Comparison of ENCODE assay signal across 8 mouse cellular contexts in the genomic region with DNA sequence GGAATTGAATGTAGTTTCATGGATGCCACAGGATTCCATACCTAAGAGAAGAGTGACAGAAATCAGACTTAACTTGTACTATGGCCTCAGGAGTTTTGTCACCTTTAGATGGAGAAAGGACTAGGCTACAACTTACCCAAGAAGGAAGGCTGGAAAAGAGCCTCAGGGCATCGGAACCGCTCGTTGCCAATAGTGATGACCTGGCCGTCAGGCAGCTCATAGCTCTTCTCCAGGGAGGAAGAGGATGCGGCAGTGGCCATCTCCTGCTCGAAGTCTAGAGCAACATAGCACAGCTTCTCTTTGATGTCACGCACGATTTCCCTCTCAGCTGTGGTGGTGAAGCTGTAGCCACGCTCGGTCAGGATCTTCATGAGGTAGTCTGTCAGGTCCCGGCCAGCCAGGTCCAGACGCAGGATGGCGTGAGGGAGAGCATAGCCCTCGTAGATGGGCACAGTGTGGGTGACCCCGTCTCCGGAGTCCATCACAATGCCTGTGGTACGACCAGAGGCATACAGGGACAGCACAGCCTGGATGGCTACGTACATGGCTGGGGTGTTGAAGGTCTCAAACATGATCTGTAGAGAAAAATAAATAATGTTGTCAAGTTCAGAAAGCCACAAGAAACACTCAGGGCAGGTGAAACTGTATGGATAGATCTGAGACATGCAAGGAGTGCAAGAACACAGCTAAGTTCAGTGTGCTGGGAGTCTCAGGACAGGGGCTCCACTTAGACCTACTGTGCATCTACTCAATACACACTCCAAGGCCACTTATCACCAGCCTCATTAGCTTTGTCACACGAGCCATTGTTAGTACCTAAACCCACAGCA. TPM values are rescaled to one million over a fixed set of nuclear protein-coding genes. Genes with fewer than 3 reads are reported as not detected.
DNase-seq lines count a peak whose midpoint lies in the region; ATAC-seq and TF ChIP-seq lines count a peak whose summit lies in the region.

No protein-coding gene starts in this region.

- no peaks in the 10 kb centered on the region for H3K27me3 ChIP-seq in heart, adult 2 months (ENCODE audit: control insufficient read depth, insufficient read depth, low read length)
- no peaks in the 10 kb centered on the region for H3K27me3 ChIP-seq in forebrain, embryonic 14.5 days (replicated peaks; ENCODE audit: control insufficient read depth, insufficient read depth, low read length)
- H3K27me3 ChIP-seq in limb, embryonic 14.5 days (ENCODE audit: control insufficient read depth, insufficient read depth, low read length): no peaks in the 10 kb centered on the region
- H3K27me3 ChIP-seq in stomach, postnatal 0 days (ENCODE audit: control insufficient read depth, insufficient read depth, low read length): no peaks in the 10 kb centered on the region

- no peak for ATAC-seq in forebrain, embryonic 14.5 days
- no peak for ATAC-seq in limb, embryonic 14.5 days (ENCODE audit: low FRiP score, low read depth)
- ATAC-seq in stomach, postnatal 0 days (ENCODE audit: low FRiP score, low TSS enrichment): no peak
- no peak for ATAC-seq in cerebellum, adult (ENCODE audit: insufficient number of reproducible peaks, low FRiP score, low TSS enrichment)

- no peak for TF ChIP-seq POLR2A in heart, adult 2 months (IDR thresholded peaks at IDR 0.05; ENCODE audit: insufficient read depth, low read depth, low read length)
- TF ChIP-seq POLR2A in limb, embryonic 14.5 days (IDR thresholded peaks at IDR 0.05; ENCODE audit: borderline replicate concordance, extremely low read depth, insufficient read depth, insufficient read length): no peak

- DNase-seq in heart, adult 2 months: peak in 1 of 2 experiments; percentile 53
- DNase-seq in heart, postnatal 25 days (ENCODE audit: low spot score): no peak
- peak; percentile 52 for DNase-seq in CD4-positive helper T cell, adult 2 months (ENCODE audit: low read depth, low spot score)
- no peak for DNase-seq in forebrain, embryonic 14.5 days (ENCODE audit: low spot score)
- no peak for DNase-seq in limb, embryonic 14.5 days (ENCODE audit: low spot score)
- no peak for DNase-seq in stomach, postnatal 0 days (ENCODE audit: low spot score)
- no peak for DNase-seq in gastrocnemius, postnatal 14 days

- H3K36me3 ChIP-seq in heart, adult 2 months (ENCODE audit: control insufficient read depth, insufficient read depth, low read length): peaks cover 16% of the 10 kb centered on the region
- H3K36me3 ChIP-seq in forebrain, embryonic 14.5 days (ENCODE audit: control insufficient read depth, insufficient read depth, low read length): peaks cover 61% of the 10 kb centered on the region
- H3K36me3 ChIP-seq in limb, embryonic 14.5 days (ENCODE audit: control insufficient read depth, insufficient read depth, low read length): peaks cover 59% of the 10 kb centered on the region
- H3K36me3 ChIP-seq in stomach, postnatal 0 days (ENCODE audit: control insufficient read depth, insufficient read depth, low read length): peaks cover 28% of the 10 kb centered on the region

- WGBS in heart, adult 2 months: 3% methylated on average over 19 of the region's 19 CpGs
- 78% methylated on average over 19 of the region's 19 CpGs for WGBS in forebrain, embryonic 14.5 days
- WGBS in limb, embryonic 14.5 days: 75% methylated on average over 19 of the region's 19 CpGs
- WGBS in stomach, postnatal 0 days: 35% methylated on average over 19 of the region's 19 CpGs

- H3K9ac ChIP-seq in heart, adult 2 months (ENCODE audit: low read depth, low read length): peak overlapping the region; percentile 61
- H3K9ac ChIP-seq in forebrain, embryonic 14.5 days (ENCODE audit: low read length): peak overlapping the region; percentile 100
- peak overlapping the region; percentile 100 for H3K9ac ChIP-seq in limb, embryonic 14.5 days (ENCODE audit: low read depth, low read length, severe bottlenecking)
- H3K9ac ChIP-seq in stomach, postnatal 0 days (ENCODE audit: low read length): peak overlapping the region; percentile 100

- peaks cover 2% of the 10 kb centered on the region; the same call in 1 of the 2 replicates for H3K79me2 ChIP-seq in heart, adult 2 months (replicated peaks; ENCODE audit: control insufficient read depth, insufficient read depth, low read length)

- peak overlapping the region; percentile 93 for H3K4me3 ChIP-seq in heart, adult 2 months
- H3K4me3 ChIP-seq in forebrain, embryonic 14.5 days (ENCODE audit: low read depth, low read length): peak overlapping the region; percentile 100
- H3K4me3 ChIP-seq in limb, embryonic 14.5 days (replicated peaks; ENCODE audit: low read length): peak overlapping the region; percentile 83
- H3K4me3 ChIP-seq in stomach, postnatal 0 days (ENCODE audit: low read depth, low read length): peak overlapping the region; percentile 100

- no peak for TF ChIP-seq EP300 in heart, adult 2 months (IDR thresholded peaks at IDR 0.05; ENCODE audit: insufficient read depth, low read depth, low read length)
- TF ChIP-seq EP300 in stomach, postnatal 0 days (optimal IDR thresholded peaks at IDR 0.05): no peak

- peak overlapping the region; percentile 100 for H3K27ac ChIP-seq in heart, adult 2 months
- peak overlapping the region; percentile 100 for H3K27ac ChIP-seq in forebrain, embryonic 14.5 days (ENCODE audit: low read depth, low read length)
- H3K27ac ChIP-seq in limb, embryonic 14.5 days (replicated peaks; ENCODE audit: low read depth, low read length): peak overlapping the region; percentile 99
- peak overlapping the region; percentile 100 for H3K27ac ChIP-seq in stomach, postnatal 0 days (replicated peaks)

- no peak for TF ChIP-seq CTCF in heart, adult 2 months (IDR thresholded peaks at IDR 0.05)
- TF ChIP-seq CTCF in stomach, postnatal 0 days (IDR thresholded peaks at IDR 0.05; ENCODE audit: low read depth): no peak

- H3K9me3 ChIP-seq in forebrain, embryonic 14.5 days (replicated peaks; ENCODE audit: control insufficient read depth, low read length): no peaks in the 10 kb centered on the region
- H3K9me3 ChIP-seq in limb, embryonic 14.5 days (ENCODE audit: control insufficient read depth, low read length): no peaks in the 10 kb centered on the region
- H3K9me3 ChIP-seq in stomach, postnatal 0 days (ENCODE audit: control insufficient read depth, low read length): no peaks in the 10 kb centered on the region

- intact Hi-C loops in heart, adult 2 months (cut with DNase I): loop anchor here (1.0 to 2.0 kb wide), 2 partner anchors 24 to 25 kb away; no protein-coding TSS in a partner anchor
- intact Hi-C loops in heart, postnatal 25 days (cut with DNase I): loop anchor here (1.0 to 5.0 kb wide), 2 partner anchors 28 to 82 kb away; no protein-coding TSS in a partner anchor
- intact Hi-C loops in gastrocnemius, postnatal 14 days (cut with DNase I; ENCODE audit: low total_unique reads): no loop called here

- peaks cover 23% of the 10 kb centered on the region for H3K4me1 ChIP-seq in heart, adult 2 months (ENCODE audit: control insufficient read depth, insufficient read depth, low read length)
- H3K4me1 ChIP-seq in forebrain, embryonic 14.5 days (ENCODE audit: control insufficient read depth, insufficient read depth, low read length): peaks cover 24% of the 10 kb centered on the region
- H3K4me1 ChIP-seq in limb, embryonic 14.5 days (ENCODE audit: control insufficient read depth, insufficient read depth, low read length): peaks cover 34% of the 10 kb centered on the region
- peaks cover 18% of the 10 kb centered on the region for H3K4me1 ChIP-seq in stomach, postnatal 0 days (replicated peaks; ENCODE audit: control insufficient read depth, insufficient read depth)

- H3K4me2 ChIP-seq in forebrain, embryonic 14.5 days (ENCODE audit: low read length): peak overlapping the region; percentile 66
- H3K4me2 ChIP-seq in limb, embryonic 14.5 days (replicated peaks; ENCODE audit: low read depth, low read length, severe bottlenecking): peak overlapping the region; percentile 71
- peak overlapping the region; percentile 63 for H3K4me2 ChIP-seq in stomach, postnatal 0 days (replicated peaks; ENCODE audit: low read depth)

RNA-seq across cellular contexts. Expression of gene Actb, which starts 2.1 kb away (rescaled TPM):
- 100 to 1,000 TPM; 679 to 987 TPM for total RNA-seq in heart, adult 2 months (2021)
- polyA plus RNA-seq in heart, adult 2 months (2012; rRNA removed): 1,148 and 1,181 TPM in 2 replicates
- 100 to 1,000 TPM; 898 to 947 TPM for total RNA-seq in heart, postnatal 25 days (2021)
- polyA plus RNA-seq in forebrain, embryonic 14.5 days (2014; fragmentation: Nextera tagmentation; extraction: Ambion mirVana): 18,122 and 18,216 TPM in 2 replicates
- 2,733 and 3,354 TPM in 2 replicates for polyA plus RNA-seq in limb, embryonic 14.5 days (2012; rRNA removed)
- polyA plus RNA-seq in limb, embryonic 14.5 days (2014; fragmentation: Nextera tagmentation; extraction: Ambion mirVana): 14,101 and 14,367 TPM in 2 replicates
- 14,823 and 16,187 TPM in 2 replicates for polyA plus RNA-seq in stomach, postnatal 0 days (2015; fragmentation: Nextera tagmentation; extraction: Ambion mirVana)
- 1,000 to 10,000 TPM in 1 of 2 experiments, 100 to 1,000 TPM in 1; 856 to 1,248 TPM for total RNA-seq in gastrocnemius, postnatal 14 days (2021)

RNA-seq across cellular contexts. Expression of gene Fbxl18, which starts 9.2 kb away (rescaled TPM):
- 1 to 10 TPM; 4.0 to 4.5 TPM for total RNA-seq in heart, adult 2 months (2021)
- polyA plus RNA-seq in heart, adult 2 months (2012; rRNA removed): 6.9 and 7.6 TPM in 2 replicates
- 1 to 10 TPM; 5.4 to 6.0 TPM for total RNA-seq in heart, postnatal 25 days (2021)
- 14.5 and 20.8 TPM in 2 replicates for polyA plus RNA-seq in forebrain, embryonic 14.5 days (2014; fragmentation: Nextera tagmentation; extraction: Ambion mirVana)
- 12.5 and 21.1 TPM in 2 replicates for polyA plus RNA-seq in limb, embryonic 14.5 days (2012; rRNA removed)
- 9.4 and 10.2 TPM in 2 replicates for polyA plus RNA-seq in limb, embryonic 14.5 days (2014; fragmentation: Nextera tagmentation; extraction: Ambion mirVana)
- polyA plus RNA-seq in stomach, postnatal 0 days (2015; fragmentation: Nextera tagmentation; extraction: Ambion mirVana): 5.0 and 5.3 TPM in 2 replicates
- 1 to 10 TPM; 5.8 to 7.1 TPM for total RNA-seq in gastrocnemius, postnatal 14 days (2021)

RNA-seq across cellular contexts. Expression of gene Fscn1, which starts 55.7 kb away (rescaled TPM):
- 10 to 100 TPM; 18.7 to 22.5 TPM for total RNA-seq in heart, adult 2 months (2021)
- 37.0 and 47.7 TPM in 2 replicates for polyA plus RNA-seq in heart, adult 2 months (2012; rRNA removed)
- total RNA-seq in heart, postnatal 25 days (2021): 10 to 100 TPM; 36.6 to 42.8 TPM
- polyA plus RNA-seq in forebrain, embryonic 14.5 days (2014; fragmentation: Nextera tagmentation; extraction: Ambion mirVana): 477 and 560 TPM in 2 replicates
- 395 and 512 TPM in 2 replicates for polyA plus RNA-seq in limb, embryonic 14.5 days (2012; rRNA removed)
- polyA plus RNA-seq in limb, embryonic 14.5 days (2014; fragmentation: Nextera tagmentation; extraction: Ambion mirVana): 356 and 368 TPM in 2 replicates
- polyA plus RNA-seq in stomach, postnatal 0 days (2015; fragmentation: Nextera tagmentation; extraction: Ambion mirVana): 42.0 and 42.7 TPM in 2 replicates
- total RNA-seq in gastrocnemius, postnatal 14 days (2021): 10 to 100 TPM; 52.2 to 72.9 TPM
